Mouse (Mus musculus) liver, adult 2 months (tissue): ENCODE results near the gene Cd34.

Source experiments
- CTCF ChIP-seq: fragments of 200-500 bp; IDR thresholded peaks from 2 replicates; pipeline ENCODE4 v1.5.1; 2011; ENCODE audit warnings: low read depth, low read length, control low read depth
- POLR2A ChIP-seq: fragments of 200-500 bp; IDR thresholded peaks from 2 replicates; pipeline ENCODE4 v1.6.1; 2011; ENCODE audit warnings: low read length, control low read depth; ENCODE audit not compliant: insufficient read depth; ENCODE audit errors: extremely low read depth

- TF ChIP-seq CTCF, result no peak
- no peak for TF ChIP-seq POLR2A
Measured at GRCm38 (mm10) chr1:194991654-194992053, 53.0 kb downstream of the Cd34 start.
